Mouse (Mus musculus) cerebellum, adult 11-12 months (tissue): ENCODE data around the gene Lingo1.
A peak's percentile ranks its signal among the peaks of the same experiment; 100 is the strongest.

ENCODE experiments used
- DNase-seq: peaks from one replicate; pipeline ENCODE4 v3.0.0; 2022

Gene Lingo1

GRCm38 (mm10) chr9:56722089-56722825 lies 74.0 kb downstream of the Lingo1 start:
- DNase-seq = no peak

GRCm38 (mm10) chr9:56718984-56719383 lies 77.3 kb downstream of the Lingo1 start:
- no peak for DNase-seq

- DNase-seq = peak; percentile 39
These were observed 79.7 kb downstream of the Lingo1 start for GRCm38 (mm10) chr9:56716565-56716964.

- DNase-seq = peak; percentile 62
These were observed 80.2 kb downstream of the Lingo1 start for GRCm38 (mm10) chr9:56716066-56716465.

- DNase-seq = no peak
These were observed 81.9 kb downstream of the Lingo1 start for GRCm38 (mm10) chr9:56714391-56714790.

- no peak for DNase-seq
These were observed 83.5 kb downstream of the Lingo1 start for GRCm38 (mm10) chr9:56712667-56713369.

GRCm38 (mm10) chr9:56710958-56711357 lies 85.3 kb downstream of the Lingo1 start:
- no peak for DNase-seq

GRCm38 (mm10) chr9:56706482-56707085 lies 89.7 kb downstream of the Lingo1 start:
- DNase-seq = no peak

GRCm38 (mm10) chr9:56701394-56701793 lies 94.9 kb downstream of the Lingo1 start:
- no peak for DNase-seq

- DNase-seq = no peak
These were observed 95.4 kb downstream of the Lingo1 start for GRCm38 (mm10) chr9:56700866-56701265.

- DNase-seq = no peak
These were observed 97.4 kb downstream of the Lingo1 start for GRCm38 (mm10) chr9:56698715-56699370.

GRCm38 (mm10) chr9:56694079-56694478 lies 102.2 kb downstream of the Lingo1 start:
- DNase-seq = no peak

GRCm38 (mm10) chr9:56691226-56691625 lies 105.0 kb downstream of the Lingo1 start:
- no peak for DNase-seq

- DNase-seq = no peak
These were observed 105.6 kb downstream of the Lingo1 start for GRCm38 (mm10) chr9:56690679-56691078.

GRCm38 (mm10) chr9:56687490-56687889 lies 108.8 kb downstream of the Lingo1 start:
- no peak for DNase-seq

- no peak for DNase-seq
These were observed 109.2 kb downstream of the Lingo1 start for GRCm38 (mm10) chr9:56687145-56687477.

GRCm38 (mm10) chr9:56686339-56687144 lies 109.7 kb downstream of the Lingo1 start:
- DNase-seq = no peak

- no peak for DNase-seq
These were observed 113.4 kb downstream of the Lingo1 start for GRCm38 (mm10) chr9:56682826-56683225.

- DNase-seq = no peak
These were observed 114.3 kb downstream of the Lingo1 start for GRCm38 (mm10) chr9:56681950-56682349.

- no peak for DNase-seq
These were observed 117.2 kb downstream of the Lingo1 start for GRCm38 (mm10) chr9:56678929-56679681.

- DNase-seq = no peak
These were observed 120.6 kb downstream of the Lingo1 start for GRCm38 (mm10) chr9:56675696-56676095.
